Mouse (Mus musculus) cerebellum, adult 11-12 months (tissue): ENCODE measurements around the gene Gm10100.
"Not testable (repeated sequence)": the region's sequence is repeated elsewhere in the genome, so short reads cannot be mapped to it uniquely, and the experiment has no call there.

ENCODE experiments used
- DNase-seq: peaks from one replicate; pipeline ENCODE4 v3.0.0; 2022

Gm10100 gene

GRCm38 (mm10) chr10:77753448-77753847 lies 27.2 kb downstream of the Gm10100 start:
- DNase-seq, result no peak

- not testable (repeated sequence) for DNase-seq
Measured at GRCm38 (mm10) chr10:77759582-77759981, 33.3 kb downstream of the Gm10100 start, which contains the start of gene Gm3233. TSS of gene Gm3233 (minus strand) at chr10:77759682.

GRCm38 (mm10) chr10:77769727-77770126 lies 43.4 kb downstream of the Gm10100 start:
- DNase-seq, result no peak

GRCm38 (mm10) chr10:77771225-77771624 lies 44.9 kb downstream of the Gm10100 start, which contains the start of gene Gm3238:
TSS of gene Gm3238 (minus strand) at chr10:77771325.
- not testable (repeated sequence) for DNase-seq

GRCm38 (mm10) chr10:77772142-77772541 lies 45.9 kb downstream of the Gm10100 start:
- not testable (repeated sequence) for DNase-seq
